Mouse (Mus musculus): ENCODE measurements at regions not wholly inside any gene's neighbourhood (a gene's known extent, or its start where the extent isn't known, plus 50 kb on each side); places are given as distances from the start of the nearest gene placed in this dataset.

DNA sequence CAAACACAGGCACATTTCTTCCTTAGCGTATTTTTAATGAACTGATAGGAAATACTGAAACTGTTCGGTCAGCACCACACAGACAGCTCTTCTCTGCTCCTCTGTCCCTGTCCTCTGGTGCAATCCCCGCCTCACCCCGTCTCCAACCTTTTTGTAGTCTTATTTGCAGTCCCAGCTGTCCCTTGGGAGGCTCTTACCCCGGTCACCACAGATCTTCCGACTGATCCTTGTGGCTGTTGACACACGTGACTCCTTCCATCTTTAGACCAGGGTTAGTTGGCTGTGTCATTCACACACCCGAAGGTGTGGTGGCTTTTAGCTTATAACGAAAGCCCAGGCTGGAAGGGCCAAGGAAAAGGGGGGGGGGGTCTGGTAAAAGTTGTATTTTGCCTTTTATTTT is 56.4 kb downstream of the Cyp26a1 start:
- H3K4me1 ChIP-seq (ENCODE audit: control insufficient read depth, low read depth, low read length): no peaks in the 10 kb centered on the region
- H3K36me3 ChIP-seq (ENCODE audit: control insufficient read depth, insufficient read depth): no peaks in the 10 kb centered on the region
- H3K9ac ChIP-seq (ENCODE audit: low read depth, low read length): no peak overlapping the region
- H3K4me3 ChIP-seq (ENCODE audit: low read depth, low read length): no peak overlapping the region
- 67% methylated on average over 9 of the region's 9 CpGs for WGBS (ENCODE audit: insufficient replicate concordance)
- H3K27me3 ChIP-seq (ENCODE audit: control insufficient read depth, insufficient read depth, low read depth, low read length): no peaks in the 10 kb centered on the region
- ATAC-seq (ENCODE audit: low read depth): no peak
- no peaks in the 10 kb centered on the region for H3K9me3 ChIP-seq (replicated peaks; ENCODE audit: control insufficient read depth, low read length)
- no peak overlapping the region for H3K27ac ChIP-seq (ENCODE audit: low read length)
- no peak overlapping the region for H3K4me2 ChIP-seq (ENCODE audit: low read depth, low read length)

DNA sequence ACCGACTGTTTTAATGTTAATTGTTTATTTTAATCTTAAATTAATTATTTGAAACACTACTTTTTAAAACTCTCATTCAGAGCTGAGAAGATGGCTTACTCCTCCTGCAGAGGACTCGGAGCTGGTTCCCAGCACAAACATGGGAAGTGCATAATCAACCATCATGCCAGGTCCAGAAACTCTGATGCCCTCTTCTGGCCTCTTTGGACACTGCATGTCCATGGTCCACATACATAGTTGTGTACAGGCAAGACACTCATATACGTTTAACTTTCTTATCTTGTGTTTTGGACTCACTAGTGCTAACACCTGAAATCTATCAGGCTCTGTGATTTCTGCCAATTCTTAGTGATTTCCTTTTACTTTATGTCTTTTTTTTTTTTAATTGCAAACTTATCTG is 57.8 kb downstream of the Cyp26a1 start:
- H3K27ac ChIP-seq (ENCODE audit: low read length): no peak overlapping the region
- H3K36me3 ChIP-seq (ENCODE audit: control insufficient read depth, insufficient read depth): no peaks in the 10 kb centered on the region
- no peak overlapping the region for H3K9ac ChIP-seq (ENCODE audit: low read depth, low read length)
- no peaks in the 10 kb centered on the region for H3K27me3 ChIP-seq (ENCODE audit: control insufficient read depth, insufficient read depth, low read depth, low read length)
- no peaks in the 10 kb centered on the region for H3K4me1 ChIP-seq (ENCODE audit: control insufficient read depth, low read depth, low read length)
- H3K4me3 ChIP-seq (ENCODE audit: low read depth, low read length): no peak overlapping the region
- no peaks in the 10 kb centered on the region for H3K9me3 ChIP-seq (replicated peaks; ENCODE audit: control insufficient read depth, low read length)
- no peak for ATAC-seq (ENCODE audit: low read depth)
- H3K4me2 ChIP-seq (ENCODE audit: low read depth, low read length): no peak overlapping the region
- 62% methylated on average over 3 of the region's 3 CpGs for WGBS (ENCODE audit: insufficient replicate concordance)

GRCm38 (mm10) chr19:37769376-37769775 is 71.8 kb downstream of the Cyp26a1 start:
- ATAC-seq (ENCODE audit: low read depth): no peak
- 67% methylated on average over 4 of the region's 4 CpGs for whole genome bisulfite sequencing (ENCODE audit: insufficient replicate concordance)

GRCm38 (mm10) chr19:37771956-37772355 is 74.4 kb downstream of the Cyp26a1 start:
- H3K36me3 ChIP-seq (ENCODE audit: control insufficient read depth, insufficient read depth): no peaks in the 10 kb centered on the region
- no peak overlapping the region for H3K4me3 ChIP-seq (ENCODE audit: low read depth, low read length)
- H3K9ac ChIP-seq (ENCODE audit: low read depth, low read length): no peak overlapping the region
- ATAC-seq (ENCODE audit: low read depth): no peak
- H3K9me3 ChIP-seq (replicated peaks; ENCODE audit: control insufficient read depth, low read length): no peaks in the 10 kb centered on the region
- 65% methylated on average over 6 of the region's 6 CpGs for WGBS (ENCODE audit: insufficient replicate concordance)
- no peak overlapping the region for H3K27ac ChIP-seq (ENCODE audit: low read length)
- H3K4me2 ChIP-seq (ENCODE audit: low read depth, low read length): no peak overlapping the region
- H3K27me3 ChIP-seq (ENCODE audit: control insufficient read depth, insufficient read depth, low read depth, low read length): no peaks in the 10 kb centered on the region
- H3K4me1 ChIP-seq (ENCODE audit: control insufficient read depth, low read depth, low read length): no peaks in the 10 kb centered on the region

More at GRCm38 (mm10) chr19:37769376-37769775, 71.8 kb downstream of the Cyp26a1 start:
- Histone ChIP-seq H3K9me3 (replicated peaks; ENCODE audit: control insufficient read depth, low read length) (no peaks in the 10 kb centered on the region), H3K4me2 (ENCODE audit: low read depth, low read length) (no peak overlapping the region), H3K4me3 (ENCODE audit: low read depth, low read length) (no peak overlapping the region), H3K9ac (ENCODE audit: low read depth, low read length) (no peak overlapping the region), H3K27me3 (ENCODE audit: control insufficient read depth, insufficient read depth, low read depth, low read length) (no peaks in the 10 kb centered on the region), H3K4me1 (ENCODE audit: control insufficient read depth, low read depth, low read length) (no peaks in the 10 kb centered on the region), H3K36me3 (ENCODE audit: control insufficient read depth, insufficient read depth) (no peaks in the 10 kb centered on the region), H3K27ac (ENCODE audit: low read length) (no peak overlapping the region)

GRCm38 (mm10) chr19:37774551-37774950 is 77.0 kb downstream of the Cyp26a1 start:
- no peak overlapping the region for H3K27ac ChIP-seq (ENCODE audit: low read length)
- no peak overlapping the region for H3K4me3 ChIP-seq (ENCODE audit: low read depth, low read length)
- no peak overlapping the region for H3K9ac ChIP-seq (ENCODE audit: low read depth, low read length)
- H3K36me3 ChIP-seq (ENCODE audit: control insufficient read depth, insufficient read depth): no peaks in the 10 kb centered on the region
- no peaks in the 10 kb centered on the region for H3K27me3 ChIP-seq (ENCODE audit: control insufficient read depth, insufficient read depth, low read depth, low read length)
- no peak overlapping the region for H3K4me2 ChIP-seq (ENCODE audit: low read depth, low read length)
- no peaks in the 10 kb centered on the region for H3K9me3 ChIP-seq (replicated peaks; ENCODE audit: control insufficient read depth, low read length)
- ATAC-seq (ENCODE audit: low read depth): no peak
- no peaks in the 10 kb centered on the region for H3K4me1 ChIP-seq (ENCODE audit: control insufficient read depth, low read depth, low read length)
- WGBS (ENCODE audit: insufficient replicate concordance): 58% methylated on average over 4 of the region's 4 CpGs

GRCm38 (mm10) chr19:37774966-37775365 is 77.4 kb downstream of the Cyp26a1 start:
- H3K4me1 ChIP-seq (ENCODE audit: control insufficient read depth, low read depth, low read length): no peaks in the 10 kb centered on the region
- H3K4me3 ChIP-seq (ENCODE audit: low read depth, low read length): no peak overlapping the region
- H3K9ac ChIP-seq (ENCODE audit: low read depth, low read length): no peak overlapping the region
- no peak for ATAC-seq (ENCODE audit: low read depth)
- H3K27ac ChIP-seq (ENCODE audit: low read length): no peak overlapping the region
- H3K9me3 ChIP-seq (replicated peaks; ENCODE audit: control insufficient read depth, low read length): no peaks in the 10 kb centered on the region
- no peaks in the 10 kb centered on the region for H3K27me3 ChIP-seq (ENCODE audit: control insufficient read depth, insufficient read depth, low read depth, low read length)
- H3K36me3 ChIP-seq (ENCODE audit: control insufficient read depth, insufficient read depth): no peaks in the 10 kb centered on the region
- 41% methylated on average over 1 of the region's 1 CpGs for WGBS (ENCODE audit: insufficient replicate concordance)
- H3K4me2 ChIP-seq (ENCODE audit: low read depth, low read length): no peak overlapping the region

- no peaks in the 10 kb centered on the region for H3K27me3 ChIP-seq (ENCODE audit: control insufficient read depth, insufficient read depth, low read depth, low read length)
- no peaks in the 10 kb centered on the region for H3K9me3 ChIP-seq (replicated peaks; ENCODE audit: control insufficient read depth, low read length)
- no peak overlapping the region for H3K9ac ChIP-seq (ENCODE audit: low read depth, low read length)
- no peak for ATAC-seq (ENCODE audit: low read depth)
- 55% methylated on average over 6 of the region's 6 CpGs for WGBS (ENCODE audit: insufficient replicate concordance)
- no peak overlapping the region for H3K4me3 ChIP-seq (ENCODE audit: low read depth, low read length)
- no peak overlapping the region for H3K27ac ChIP-seq (ENCODE audit: low read length)
- no peak overlapping the region for H3K4me2 ChIP-seq (ENCODE audit: low read depth, low read length)
- no peaks in the 10 kb centered on the region for H3K36me3 ChIP-seq (ENCODE audit: control insufficient read depth, insufficient read depth)
- no peaks in the 10 kb centered on the region for H3K4me1 ChIP-seq (ENCODE audit: control insufficient read depth, low read depth, low read length)
These were observed 80.4 kb downstream of the Cyp26a1 start for GRCm38 (mm10) chr19:37777961-37778360.

- no peak for ATAC-seq (ENCODE audit: low read depth)
These were observed 81.0 kb downstream of the Cyp26a1 start for GRCm38 (mm10) chr19:37778568-37778967.

GRCm38 (mm10) chr19:37788540-37788939 is 90.9 kb downstream of the Cyp26a1 start:
- no peak overlapping the region for H3K4me3 ChIP-seq (ENCODE audit: low read depth, low read length)
- ATAC-seq (ENCODE audit: low read depth): no peak
- H3K36me3 ChIP-seq (ENCODE audit: control insufficient read depth, insufficient read depth): no peaks in the 10 kb centered on the region
- H3K9ac ChIP-seq (ENCODE audit: low read depth, low read length): no peak overlapping the region
- H3K27me3 ChIP-seq (ENCODE audit: control insufficient read depth, insufficient read depth, low read depth, low read length): no peaks in the 10 kb centered on the region
- no peak overlapping the region for H3K4me2 ChIP-seq (ENCODE audit: low read depth, low read length)
- no peak overlapping the region for H3K27ac ChIP-seq (ENCODE audit: low read length)
- H3K9me3 ChIP-seq (replicated peaks; ENCODE audit: control insufficient read depth, low read length): no peaks in the 10 kb centered on the region
- H3K4me1 ChIP-seq (ENCODE audit: control insufficient read depth, low read depth, low read length): no peaks in the 10 kb centered on the region; the same call in 1 of the 2 replicates
- 77% methylated on average over 3 of the region's 3 CpGs for WGBS (ENCODE audit: insufficient replicate concordance)

More at GRCm38 (mm10) chr19:37778568-37778967, 81.0 kb downstream of the Cyp26a1 start:
- H3K27me3 ChIP-seq (ENCODE audit: control insufficient read depth, insufficient read depth, low read depth, low read length): no peaks in the 10 kb centered on the region
- WGBS (ENCODE audit: insufficient replicate concordance): 69% methylated on average over 4 of the region's 4 CpGs
- no peak overlapping the region for H3K4me2 ChIP-seq (ENCODE audit: low read depth, low read length)
- H3K9ac ChIP-seq (ENCODE audit: low read depth, low read length): no peak overlapping the region
- H3K9me3 ChIP-seq (replicated peaks; ENCODE audit: control insufficient read depth, low read length): no peaks in the 10 kb centered on the region
- H3K27ac ChIP-seq (ENCODE audit: low read length): no peak overlapping the region
- no peaks in the 10 kb centered on the region for H3K4me1 ChIP-seq (ENCODE audit: control insufficient read depth, low read depth, low read length)
- H3K36me3 ChIP-seq (ENCODE audit: control insufficient read depth, insufficient read depth): no peaks in the 10 kb centered on the region
- no peak overlapping the region for H3K4me3 ChIP-seq (ENCODE audit: low read depth, low read length)
